Mouse (Mus musculus) induced T-regulatory cell, adult 2 months (primary cell): ENCODE data around the gene Gsn.

Experiments used
- DNase-seq: peaks from one replicate; pipeline ENCODE4 v3.0.0-alpha.2; 2012; ENCODE audit warnings: low read depth

Gene Gsn

GRCm38 (mm10) chr2:35255885-35256833 is at the start of gene Gsn:
TSS of gene Gsn (plus strand) at chr2:35256380.
- peak; percentile 89 for DNase-seq

- no peak for DNase-seq
These were observed 49.4 kb upstream of the Gsn start for GRCm38 (mm10) chr2:35206761-35207160.

- DNase-seq, result no peak
These were observed 48.1 kb upstream of the Gsn start for GRCm38 (mm10) chr2:35208054-35208453.

- DNase-seq, result peak; percentile 46
These were observed 47.1 kb upstream of the Gsn start for GRCm38 (mm10) chr2:35208931-35209665.

- no peak for DNase-seq
These were observed 44.5 kb upstream of the Gsn start for GRCm38 (mm10) chr2:35211681-35212080.

GRCm38 (mm10) chr2:35213345-35213910 is 42.8 kb upstream of the Gsn start:
- no peak for DNase-seq

GRCm38 (mm10) chr2:35214881-35215358 is 41.3 kb upstream of the Gsn start:
- DNase-seq, result peak; percentile 80

GRCm38 (mm10) chr2:35215363-35215762 is 40.8 kb upstream of the Gsn start:
- DNase-seq, result no peak

GRCm38 (mm10) chr2:35216701-35217100 is 39.5 kb upstream of the Gsn start:
- no peak for DNase-seq

- DNase-seq, result no peak
These were observed 37.4 kb upstream of the Gsn start for GRCm38 (mm10) chr2:35218736-35219135.

GRCm38 (mm10) chr2:35222822-35223391 is 33.3 kb upstream of the Gsn start:
- no peak for DNase-seq

- DNase-seq, result no peak
These were observed 31.9 kb upstream of the Gsn start for GRCm38 (mm10) chr2:35224285-35224684.

GRCm38 (mm10) chr2:35228145-35228544 is 28.0 kb upstream of the Gsn start:
- no peak for DNase-seq

GRCm38 (mm10) chr2:35230215-35230614 is 26.0 kb upstream of the Gsn start:
- no peak for DNase-seq

- peak; percentile 19 for DNase-seq
These were observed 24.3 kb upstream of the Gsn start for GRCm38 (mm10) chr2:35231871-35232270.

- DNase-seq, result peak; percentile 67
These were observed 23.4 kb upstream of the Gsn start for GRCm38 (mm10) chr2:35232595-35233445.

- DNase-seq, result no peak
These were observed 22.3 kb upstream of the Gsn start for GRCm38 (mm10) chr2:35233898-35234297.

- DNase-seq, result no peak
These were observed 21.2 kb upstream of the Gsn start for GRCm38 (mm10) chr2:35235021-35235420.

GRCm38 (mm10) chr2:35244241-35244640 is 11.9 kb upstream of the Gsn start:
- no peak for DNase-seq

GRCm38 (mm10) chr2:35247763-35248162 is 8.4 kb upstream of the Gsn start:
- no peak for DNase-seq

- DNase-seq, result no peak
These were observed 3.4 kb upstream of the Gsn start for GRCm38 (mm10) chr2:35252733-35253132.
